Mouse (Mus musculus) cortical plate, adult 2 months (tissue): ENCODE data around the gene Pgam2.

Experiments
- CTCF ChIP-seq: fragments of 200-500 bp; IDR thresholded peaks from 2 replicates; pipeline ENCODE4 v1.5.1; 2011; ENCODE audit warnings: mild to moderate bottlenecking, control low read depth, low read length; ENCODE audit not compliant: insufficient read depth; ENCODE audit errors: extremely low read depth
- POLR2A ChIP-seq: fragments of 200-500 bp; IDR thresholded peaks from 2 replicates; pipeline ENCODE4 v1.6.1; 2011; ENCODE audit warnings: mild to moderate bottlenecking, low read length, control low read depth; ENCODE audit not compliant: insufficient read depth; ENCODE audit errors: extremely low read depth

DNA sequence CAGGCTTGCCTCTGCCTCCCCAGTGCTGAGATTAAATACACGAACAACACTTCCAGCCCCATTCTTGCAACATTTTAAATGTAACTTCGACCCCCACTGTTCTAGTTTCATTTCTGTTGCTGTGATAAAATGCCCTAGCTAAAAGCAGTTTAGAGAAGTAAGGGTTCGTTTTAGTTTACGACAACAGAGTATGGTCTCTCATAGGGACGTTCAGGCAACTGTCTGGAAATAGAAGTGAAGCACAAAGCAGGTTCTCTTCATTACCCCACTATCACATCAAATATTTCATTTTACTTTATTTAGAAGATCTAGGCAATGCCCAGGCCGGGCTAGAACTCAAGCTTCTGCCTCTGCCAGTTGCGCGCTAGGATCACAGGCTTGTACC lies 15.9 kb downstream of the Pgam2 start:
- no peak for TF ChIP-seq CTCF
- TF ChIP-seq POLR2A: no peak
